Mouse (Mus musculus): ENCODE results near the gene Gin1.

DNA sequence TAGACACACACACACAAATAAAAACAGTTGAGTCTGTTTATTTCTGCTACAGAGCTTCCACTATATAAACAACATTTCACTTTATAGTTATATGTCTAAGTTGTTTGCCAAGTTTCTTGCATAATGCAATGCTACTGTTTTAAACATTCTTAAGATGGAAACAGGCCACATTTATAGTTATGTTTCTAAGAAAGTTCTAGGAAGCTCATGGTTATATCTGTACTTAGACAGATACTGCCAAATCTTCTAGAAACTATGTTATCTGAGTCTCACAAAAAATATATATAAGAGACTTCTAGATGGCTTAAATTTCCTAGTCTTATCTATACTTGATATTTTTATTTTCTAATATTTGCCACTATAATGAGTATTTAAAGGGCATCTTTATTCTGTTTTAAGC, 16.8 kb upstream of the Gin1 start:
- TF ChIP-seq CTCF (IDR thresholded peaks at IDR 0.05; ENCODE audit: extremely low read depth, insufficient read length, insufficient replicate concordance, low read depth, low read length) (no peak), POLR2A (IDR thresholded peaks at IDR 0.05; ENCODE audit: low read depth, low read length) (no peak)
